Mouse (Mus musculus) intestine, postnatal 0 days (tissue): ENCODE results near the gene Tnfrsf14. TPM values are rescaled to one million over a fixed set of nuclear protein-coding genes. Genes with fewer than 3 reads are reported as not detected.
A peak's percentile ranks its signal among the peaks of the same experiment; 100 is the strongest.

Source experiments
- ATAC-seq: fragments of 200-750 bp; cut with Nextera tagmentation; 2 replicates; pipeline ENCODE4 v1.8.0; 2017; ENCODE audit warnings: mild to moderate bottlenecking, moderate TSS enrichment, moderate library complexity
- H3K27ac ChIP-seq: fragments of 300-500 bp; sonication (generic); 2 replicates; pipeline ENCODE4 v1.5.1; 2014; ENCODE audit warnings: mild to moderate bottlenecking, low read depth, low read length, moderate library complexity
- H3K27me3 ChIP-seq: fragments of 300-500 bp; sonication (generic); replicated peaks from 2 replicates; pipeline ENCODE4 v1.6.1; 2014; ENCODE audit warnings: low read length, mixed read lengths; ENCODE audit not compliant: control insufficient read depth, insufficient read depth
- H3K36me3 ChIP-seq: fragments of 300-500 bp; sonication (generic); 2 replicates; pipeline ENCODE4 v1.6.1; 2014; ENCODE audit warnings: mild to moderate bottlenecking, moderate library complexity; ENCODE audit not compliant: control insufficient read depth, insufficient read depth
- H3K4me1 ChIP-seq: fragments of 300-500 bp; sonication (generic); replicated peaks from 2 replicates; pipeline ENCODE4 v1.6.1; 2014; ENCODE audit warnings: antibody characterized with exemption, low read length, mixed read lengths; ENCODE audit not compliant: control insufficient read depth, insufficient read depth
- H3K4me2 ChIP-seq: fragments of 300-500 bp; sonication (generic); replicated peaks from 2 replicates; pipeline ENCODE4 v1.6.1; 2014; ENCODE audit warnings: low read depth, mild to moderate bottlenecking, moderate library complexity
- H3K4me3 ChIP-seq: fragments of 300-500 bp; sonication (generic); 2 replicates; pipeline ENCODE4 v1.5.1; 2014; ENCODE audit warnings: low read depth, low read length
- H3K9ac ChIP-seq: fragments of 300-500 bp; sonication (generic); 2 replicates; pipeline ENCODE4 v1.6.1; 2014; ENCODE audit warnings: mild to moderate bottlenecking, low read depth, low read length
- H3K9me3 ChIP-seq: fragments of 300-500 bp; sonication (generic); 2 replicates; pipeline ENCODE4 v1.6.1; 2016; ENCODE audit warnings: mixed run types; ENCODE audit not compliant: control insufficient read depth
- CTCF ChIP-seq: sonication (generic); IDR thresholded peaks from 2 replicates; pipeline ENCODE4 v1.5.1; 2016; ENCODE audit warnings: low read depth, mild to moderate bottlenecking, control low read depth, antibody characterized with exemption, moderate library complexity
- WGBS: fragments of 180-500 bp; shearing (Covaris S2); extraction: QIAGEN DNeasy Blood & Tissue Kit; methylation state at CpG from one replicate; pipeline ENCODE4 v1.1.7; 2014; 5-methylcytosine and 5-hydroxymethylcytosine counted together
- polyA plus RNA-seq: library from polyadenylated mRNA; unstranded; fragments of >200 nt; fragmentation: Nextera tagmentation; extraction: Ambion mirVana; gene quantifications from 2 replicates; pipeline ENCODE4 v1.2.1, GENCODE M21; 2015

The Tnfrsf14 gene
- polyA plus RNA-seq, 1 experiment from 2014 or later: 1.9 TPM

- TF ChIP-seq CTCF: no peak
- H3K4me3 ChIP-seq: no peak overlapping the region
- H3K4me2 ChIP-seq: no peak overlapping the region
- ATAC-seq: no peak
- H3K9me3 ChIP-seq: no peaks in the 10 kb centered on the region
- H3K27ac ChIP-seq: no peak overlapping the region
- peaks cover 22% of the 10 kb centered on the region; the same call in 1 of the 2 replicates for H3K36me3 ChIP-seq
- H3K9ac ChIP-seq: no peak overlapping the region
- 0 out of 2 replicates have a peak, but pooled peaks cover 3% of the 10 kb centered on the region for H3K4me1 ChIP-seq
- no peaks in the 10 kb centered on the region for H3K27me3 ChIP-seq
- WGBS: 77% methylated on average over 5 of the region's 5 CpGs
Observed at GRCm38 (mm10) chr4:154922931-154923330, 5.4 kb downstream of the Tnfrsf14 start.

GRCm38 (mm10) chr4:154922291-154922690 is 6.1 kb downstream of the Tnfrsf14 start:
- peaks cover 27% of the 10 kb centered on the region for H3K36me3 ChIP-seq
- no peak for ATAC-seq
- no peaks in the 10 kb centered on the region for H3K27me3 ChIP-seq
- H3K9ac ChIP-seq: no peak overlapping the region
- H3K4me1 ChIP-seq: 0 out of 2 replicates have a peak, but pooled peaks cover 2% of the 10 kb centered on the region
- H3K4me2 ChIP-seq: no peak overlapping the region
- WGBS: 87% methylated on average over 4 of the region's 4 CpGs
- no peak for TF ChIP-seq CTCF
- H3K9me3 ChIP-seq: 0 out of 2 replicates have a peak, but pooled peaks cover 2% of the 10 kb centered on the region
- H3K4me3 ChIP-seq: no peak overlapping the region
- H3K27ac ChIP-seq: no peak overlapping the region

- Histone ChIP-seq H3K27ac (no peak overlapping the region), H3K9me3 (0 out of 2 replicates have a peak, but pooled peaks cover 3% of the 10 kb centered on the region), H3K9ac (no peak overlapping the region), H3K4me1 (peaks cover 28% of the 10 kb centered on the region), H3K27me3 (no peaks in the 10 kb centered on the region), H3K4me3 (no peak overlapping the region), H3K36me3 (peaks cover 5% of the 10 kb centered on the region), H3K4me2 (no peak overlapping the region)
- no peak; the same call in 1 of the 2 replicates for TF ChIP-seq CTCF
- WGBS: 46% methylated on average over 4 of the region's 4 CpGs
- ATAC-seq: no peak
Observed at GRCm38 (mm10) chr4:154916662-154917061, 11.7 kb downstream of the Tnfrsf14 start.

- 60% methylated on average over 10 of the region's 10 CpGs for WGBS
- no peaks in the 10 kb centered on the region for H3K27me3 ChIP-seq
- no peak overlapping the region for H3K4me3 ChIP-seq
- no peak for TF ChIP-seq CTCF
- H3K27ac ChIP-seq: peak overlapping the region; percentile 60
- peaks cover 5% of the 10 kb centered on the region for H3K36me3 ChIP-seq
- peak overlapping the region; percentile 17 for H3K4me2 ChIP-seq
- H3K9me3 ChIP-seq: 0 out of 2 replicates have a peak, but pooled peaks cover 3% of the 10 kb centered on the region
- ATAC-seq: peak; percentile 21
- peaks cover 33% of the 10 kb centered on the region for H3K4me1 ChIP-seq
- no peak overlapping the region for H3K9ac ChIP-seq
Observed at GRCm38 (mm10) chr4:154915286-154915685, 13.1 kb downstream of the Tnfrsf14 start.

- Histone ChIP-seq H3K27me3 (no peaks in the 10 kb centered on the region), H3K9ac (no peak overlapping the region), H3K27ac (peak overlapping the region; percentile 60)
Observed at GRCm38 (mm10) chr4:154914707-154915106, 13.7 kb downstream of the Tnfrsf14 start.

GRCm38 (mm10) chr4:154914252-154914651 is 14.1 kb downstream of the Tnfrsf14 start:
- H3K27ac ChIP-seq: peak overlapping the region; percentile 50; the same call in 1 of the 2 replicates
- 0 out of 2 replicates have a peak, but pooled peaks cover 3% of the 10 kb centered on the region for H3K9me3 ChIP-seq
- peaks cover 5% of the 10 kb centered on the region for H3K36me3 ChIP-seq
- H3K9ac ChIP-seq: no peak overlapping the region
- 91% methylated on average over 4 of the region's 4 CpGs for WGBS
- H3K4me2 ChIP-seq: peak overlapping the region; percentile 24; the same call in 1 of the 2 replicates
- H3K4me3 ChIP-seq: no peak overlapping the region
- peaks cover 36% of the 10 kb centered on the region for H3K4me1 ChIP-seq
- H3K27me3 ChIP-seq: no peaks in the 10 kb centered on the region
- no peak for ATAC-seq
- no peak for TF ChIP-seq CTCF

More at GRCm38 (mm10) chr4:154914707-154915106, 13.7 kb downstream of the Tnfrsf14 start:
- Histone ChIP-seq H3K4me1 (peaks cover 36% of the 10 kb centered on the region), H3K4me3 (no peak overlapping the region), H3K4me2 (no peak overlapping the region; the same call in 1 of the 2 replicates), H3K36me3 (peaks cover 5% of the 10 kb centered on the region), H3K9me3 (0 out of 2 replicates have a peak, but pooled peaks cover 3% of the 10 kb centered on the region)
- 35% methylated on average over 3 of the region's 3 CpGs for WGBS
- TF ChIP-seq CTCF: no peak
- ATAC-seq: peak; percentile 95
